Mouse (Mus musculus): ENCODE measurements around the gene BC005561.
"Not testable (repeated sequence)": the region's sequence is repeated elsewhere in the genome, so short reads cannot be mapped to it uniquely, and the experiment has no call there.

DNA sequence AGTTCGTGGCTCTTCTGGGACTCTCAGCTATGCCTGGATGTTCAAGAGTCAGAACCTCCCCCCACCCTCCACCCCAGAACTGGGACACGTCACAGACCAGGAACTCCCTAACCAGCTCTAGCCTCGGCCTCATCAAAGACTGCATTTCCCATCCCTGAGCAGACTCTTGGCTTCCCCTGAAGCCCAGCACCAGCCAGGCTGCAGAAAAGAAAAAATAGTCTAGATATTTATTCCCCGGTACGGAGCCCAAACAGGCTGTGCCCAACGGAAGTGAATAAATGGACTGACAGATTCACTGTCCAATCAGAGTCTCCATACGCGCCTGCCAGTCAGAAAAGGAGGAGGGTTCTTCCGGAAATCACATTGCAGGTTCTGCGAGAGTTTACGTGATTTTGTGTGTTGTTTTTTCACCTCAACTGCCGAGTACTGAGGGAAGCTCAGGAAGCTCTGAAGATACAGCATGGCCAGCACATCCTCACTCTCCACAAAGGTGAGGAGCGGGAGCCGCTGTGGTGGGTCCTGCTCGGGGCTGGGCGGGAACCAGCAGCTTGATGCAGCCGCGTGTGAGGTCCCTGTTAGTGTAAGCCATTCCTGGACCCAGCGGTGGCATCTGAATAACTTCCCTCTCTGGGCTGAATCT lies 63.2 kb downstream of the BC005561 start:
- TF ChIP-seq ZNF384 (IDR thresholded peaks at IDR 0.05; ENCODE audit: low read depth, low read length); ZC3H11A (IDR thresholded peaks at IDR 0.05; ENCODE audit: borderline replicate concordance, low read depth, low read length); MAFK (IDR thresholded peaks at IDR 0.05; ENCODE audit: insufficient read depth, low read depth, low read length); HCFC1 (IDR thresholded peaks at IDR 0.05; ENCODE audit: borderline replicate concordance, insufficient read depth, low read length): not testable (repeated sequence)
- TF ChIP-seq CHD2 (IDR thresholded peaks at IDR 0.05; ENCODE audit: low read depth, low read length): peak; percentile 93

Data from ES-E14 (cell line).